Mouse (Mus musculus): Measurements from ENCODE around the gene Ccl3. TPM values are rescaled to one million over a fixed set of nuclear protein-coding genes. Genes with fewer than 3 reads are reported as not detected.

The Ccl3 gene
- total RNA-seq, 1 experiment from 2014 or later, result 547 TPM

- no peak for ATAC-seq (replicated peaks; ENCODE audit: insufficient number of reproducible peaks, low FRiP score, low TSS enrichment, poor library complexity, severe bottlenecking)
Observed at GRCm38 (mm10) chr11:83631065-83631464, 18.1 kb downstream of the Ccl3 start.

GRCm38 (mm10) chr11:83630630-83631029 lies 18.5 kb downstream of the Ccl3 start:
- no peak for ATAC-seq (replicated peaks; ENCODE audit: insufficient number of reproducible peaks, low FRiP score, low TSS enrichment, poor library complexity, severe bottlenecking)

- ATAC-seq (replicated peaks; ENCODE audit: insufficient number of reproducible peaks, low FRiP score, low TSS enrichment, poor library complexity, severe bottlenecking), result peak; percentile 90
Observed at GRCm38 (mm10) chr11:83628808-83629207, 20.3 kb downstream of the Ccl3 start.

GRCm38 (mm10) chr11:83623586-83623985 lies 25.6 kb downstream of the Ccl3 start:
- ATAC-seq (replicated peaks; ENCODE audit: insufficient number of reproducible peaks, low FRiP score, low TSS enrichment, poor library complexity, severe bottlenecking), result no peak

- ATAC-seq (replicated peaks; ENCODE audit: insufficient number of reproducible peaks, low FRiP score, low TSS enrichment, poor library complexity, severe bottlenecking), result peak; percentile 85
Observed at GRCm38 (mm10) chr11:83619037-83619436, 30.1 kb downstream of the Ccl3 start.

- peak; percentile 79 for ATAC-seq (replicated peaks; ENCODE audit: insufficient number of reproducible peaks, low FRiP score, low TSS enrichment, poor library complexity, severe bottlenecking)
Observed at GRCm38 (mm10) chr11:83618238-83618637, 30.9 kb downstream of the Ccl3 start.

- ATAC-seq (replicated peaks; ENCODE audit: insufficient number of reproducible peaks, low FRiP score, low TSS enrichment, poor library complexity, severe bottlenecking), result peak; percentile 72; the same call in 1 of the 2 replicates
Observed at GRCm38 (mm10) chr11:83616586-83616985, 32.6 kb downstream of the Ccl3 start.

- peak; percentile 61; the same call in 1 of the 2 replicates for ATAC-seq (replicated peaks; ENCODE audit: insufficient number of reproducible peaks, low FRiP score, low TSS enrichment, poor library complexity, severe bottlenecking)
Observed at GRCm38 (mm10) chr11:83610900-83611299, 38.3 kb downstream of the Ccl3 start.

GRCm38 (mm10) chr11:83606396-83606795 lies 42.8 kb downstream of the Ccl3 start:
- no peak for ATAC-seq (replicated peaks; ENCODE audit: insufficient number of reproducible peaks, low FRiP score, low TSS enrichment, poor library complexity, severe bottlenecking)

- ATAC-seq (replicated peaks; ENCODE audit: insufficient number of reproducible peaks, low FRiP score, low TSS enrichment, poor library complexity, severe bottlenecking), result peak; percentile 83
Observed at GRCm38 (mm10) chr11:83605535-83605934, 43.6 kb downstream of the Ccl3 start.

- 0 out of 2 replicates have a peak, but pooled peaks have one; percentile 37 for ATAC-seq (replicated peaks; ENCODE audit: insufficient number of reproducible peaks, low FRiP score, low TSS enrichment, poor library complexity, severe bottlenecking)
Observed at GRCm38 (mm10) chr11:83604698-83605097, 44.5 kb downstream of the Ccl3 start.

- ATAC-seq (replicated peaks; ENCODE audit: insufficient number of reproducible peaks, low FRiP score, low TSS enrichment, poor library complexity, severe bottlenecking), result 0 out of 2 replicates have a peak, but pooled peaks have one; percentile 23
Observed at GRCm38 (mm10) chr11:83603399-83603798, 45.8 kb downstream of the Ccl3 start.

- ATAC-seq (replicated peaks; ENCODE audit: insufficient number of reproducible peaks, low FRiP score, low TSS enrichment, poor library complexity, severe bottlenecking), result peak; percentile 41; the same call in 1 of the 2 replicates
Observed at GRCm38 (mm10) chr11:83600576-83600975, 48.6 kb downstream of the Ccl3 start.

- no peak for ATAC-seq (replicated peaks; ENCODE audit: insufficient number of reproducible peaks, low FRiP score, low TSS enrichment, poor library complexity, severe bottlenecking)
Observed at GRCm38 (mm10) chr11:83598991-83599390, 50.2 kb downstream of the Ccl3 start.

GRCm38 (mm10) chr11:83598207-83598837 lies 50.8 kb downstream of the Ccl3 start:
- no peak for ATAC-seq (replicated peaks; ENCODE audit: insufficient number of reproducible peaks, low FRiP score, low TSS enrichment, poor library complexity, severe bottlenecking)

Other genes with a start within 250 kb of the Ccl3 start
- gene Rasl10b, start 240.2 kb downstream of the Ccl3 start, total RNA-seq (2017), result 0.11 TPM in 1 of 3 replicates, not detected in the others
- not detected in 3 replicates for gene Gas2l2, start 219.9 kb downstream of the Ccl3 start, total RNA-seq (2017)
- 2.9 to 8.2 TPM (median 6.0 TPM) in 3 replicates for gene 1700020L24Rik, start 211.7 kb downstream of the Ccl3 start, total RNA-seq (2017)
- 0.39 to 0.75 TPM in 2 of 3 replicates, not detected in the other for gene Mmp28, start 186.3 kb downstream of the Ccl3 start, total RNA-seq (2017)
- gene Taf15, start 176.3 kb downstream of the Ccl3 start, total RNA-seq (2017), result 32.9 to 77.9 TPM (median 52.7 TPM) in 3 replicates
- 7.9 to 25.0 TPM (median 9.1 TPM) in 3 replicates for gene Heatr9, start 127.2 kb downstream of the Ccl3 start, total RNA-seq (2017)
- 781 to 2,479 TPM (median 803 TPM) in 3 replicates for gene Ccl5, start 118.8 kb downstream of the Ccl3 start, total RNA-seq (2017)
- 98.1 to 442 TPM (median 354 TPM) in 3 replicates for gene Ccl9, start 70.7 kb downstream of the Ccl3 start, total RNA-seq (2017)
- 235 to 1,319 TPM (median 1,123 TPM) in 3 replicates for gene Ccl6, start 56.3 kb downstream of the Ccl3 start, total RNA-seq (2017)
- 1.3 TPM in 1 of 3 replicates, not detected in the others for gene Rpl9-ps1, start 3.7 kb downstream of the Ccl3 start, total RNA-seq (2017)
- 523 to 801 TPM (median 669 TPM) in 3 replicates for gene Ccl4, start 13.2 kb upstream of the Ccl3 start, total RNA-seq (2017)
- gene Wfdc17, start 54.6 kb upstream of the Ccl3 start, total RNA-seq (2017), result 8.1 to 15.4 TPM (median 14.2 TPM) in 3 replicates
- 4.7 TPM in 1 of 3 replicates, not detected in the others for gene Wfdc18, start 59.7 kb upstream of the Ccl3 start, total RNA-seq (2017)
- gene Wfdc21, start 97.6 kb upstream of the Ccl3 start, total RNA-seq (2017), result 0.95 TPM in 1 of 3 replicates, not detected in the others
- 12.9 to 19.4 TPM (median 16.7 TPM) in 3 replicates for gene Heatr6, start 104.3 kb upstream of the Ccl3 start, total RNA-seq (2017)
- not detected in 3 replicates for gene Hnf1b, start 200.7 kb upstream of the Ccl3 start, total RNA-seq (2017)